Comparison of ENCODE assay signal across 23 mouse cellular contexts in the genomic region with DNA sequence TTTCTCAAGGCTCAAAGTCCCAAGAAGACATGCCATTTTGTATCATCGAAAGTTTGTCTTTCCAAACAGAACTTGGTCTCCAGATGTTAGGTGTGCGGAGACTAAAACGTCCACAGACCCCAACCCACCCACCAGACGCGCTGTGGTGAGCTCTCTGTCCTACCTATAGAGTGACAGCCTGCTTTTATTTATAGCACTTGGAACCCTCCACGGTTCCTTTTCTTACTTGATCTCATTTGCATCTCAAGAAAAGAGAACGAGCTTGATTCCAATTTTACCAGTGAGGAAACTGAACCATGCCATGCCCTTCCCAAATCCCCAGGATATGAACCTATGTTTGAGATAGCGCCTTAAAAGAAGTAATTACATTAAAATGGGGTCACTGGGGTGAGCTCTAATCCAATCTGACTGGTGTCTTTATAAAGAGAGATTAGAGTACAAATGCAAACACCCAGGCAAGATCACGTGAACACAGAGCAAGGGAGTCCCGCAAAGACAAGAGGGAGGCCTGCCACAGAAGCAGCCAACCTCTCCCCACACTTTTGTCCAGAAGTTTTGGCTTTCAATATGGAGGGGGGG. TPM values are rescaled to one million over a fixed set of nuclear protein-coding genes. Genes with fewer than 3 reads are reported as not detected.
A peak's percentile ranks its signal among the peaks of the same experiment; 100 is the strongest.
DNase-seq lines count a peak whose midpoint lies in the region; ATAC-seq and TF ChIP-seq lines count a peak whose summit lies in the region.
"Had no signal": no experiment of that assay in that cellular context is flagged by ENCODE, and none has a peak within 500 bp of the region (broad histone marks: within the 10 kb centered on the region; RNA-seq: fewer than 3 reads in every experiment).

No protein-coding gene starts in this region.

- H3K27me3 ChIP-seq in heart, embryonic 12.5 days (replicated peaks) = no peaks in the 10 kb centered on the region; the same call in 1 of the 2 replicates
- peaks cover 82% of the 10 kb centered on the region for H3K27me3 ChIP-seq in midbrain, embryonic 12.5 days
- 0 out of 2 replicates have a peak, but pooled peaks cover 4% of the 10 kb centered on the region for H3K27me3 ChIP-seq in midbrain, postnatal 0 days (ENCODE audit: insufficient read depth, low read length)

- H3K4me1 ChIP-seq in heart, embryonic 12.5 days (replicated peaks) = peaks cover 45% of the 10 kb centered on the region
- peaks cover 30% of the 10 kb centered on the region for H3K4me1 ChIP-seq in midbrain, embryonic 12.5 days
- no peaks in the 10 kb centered on the region for H3K4me1 ChIP-seq in midbrain, postnatal 0 days (ENCODE audit: insufficient read depth, low read length)

- no peak overlapping the region for H3K4me3 ChIP-seq in heart, embryonic 12.5 days
- H3K4me3 ChIP-seq in midbrain, embryonic 12.5 days = no peak overlapping the region
- H3K4me3 ChIP-seq in midbrain, postnatal 0 days (ENCODE audit: low read depth, low read length) = no peak overlapping the region
- H3K4me3 ChIP-seq: hindbrain, embryonic 15.5 days; intestine, embryonic 15.5 days; limb, embryonic 10.5 days had no signal

- TF ChIP-seq CTCF in midbrain, postnatal 0 days (IDR thresholded peaks at IDR 0.05) = no peak

- H3K27ac ChIP-seq in heart, embryonic 12.5 days (ENCODE audit: poor library complexity, severe bottlenecking) = peak overlapping the region; percentile 86; the same call in 1 of the 2 replicates
- H3K27ac ChIP-seq in midbrain, embryonic 12.5 days (replicated peaks) = no peak overlapping the region
- no peak overlapping the region for H3K27ac ChIP-seq in midbrain, postnatal 0 days (ENCODE audit: low read depth, low read length)
- H3K27ac ChIP-seq: hindbrain, embryonic 15.5 days; intestine, embryonic 15.5 days; limb, embryonic 10.5 days; stomach, postnatal 0 days had no signal

- 72% methylated on average over 10 of the region's 10 CpGs for WGBS in heart, embryonic 12.5 days
- WGBS in midbrain, embryonic 12.5 days = 15% methylated on average over 10 of the region's 10 CpGs
- 27% methylated on average over 10 of the region's 10 CpGs for WGBS in midbrain, postnatal 0 days

- no peaks in the 10 kb centered on the region for H3K9me3 ChIP-seq in heart, embryonic 12.5 days (replicated peaks)
- no peaks in the 10 kb centered on the region for H3K9me3 ChIP-seq in midbrain, embryonic 12.5 days
- no peaks in the 10 kb centered on the region for H3K9me3 ChIP-seq in midbrain, postnatal 0 days (ENCODE audit: low read length)
- H3K9me3 ChIP-seq: hindbrain, embryonic 15.5 days; intestine, embryonic 15.5 days; limb, embryonic 10.5 days had no signal

- peak; percentile 19 for DNase-seq in embryo, embryonic 10.5 days (ENCODE audit: low spot score)
- no peak for DNase-seq in embryo, embryonic 9.5 days (ENCODE audit: extremely low spot score)
- DNase-seq in heart, postnatal 36 days = no peak
- DNase-seq in midbrain, postnatal 0 days (ENCODE audit: low spot score) = no peak
- DNase-seq in kidney, adult 18-20 months = no peak
- no peak for DNase-seq in layer of hippocampus, adult 18-20 months (ENCODE audit: low spot score in 2 of 2)
- DNase-seq: adrenal gland, postnatal 14 days; cerebellum, adult 11 months; cerebellum, postnatal 10 days; gastrocnemius, postnatal 10 days; lung, adult 2 months; right cerebral cortex, postnatal 4 days had no signal

- no peak overlapping the region for H3K9ac ChIP-seq in heart, embryonic 12.5 days
- H3K9ac ChIP-seq in midbrain, embryonic 12.5 days (replicated peaks) = no peak overlapping the region
- H3K9ac ChIP-seq in midbrain, postnatal 0 days (replicated peaks; ENCODE audit: low read length, poor library complexity, severe bottlenecking) = no peak overlapping the region
- H3K9ac ChIP-seq: hindbrain, embryonic 15.5 days; intestine, embryonic 15.5 days had no signal

- ATAC-seq in heart, embryonic 12.5 days (ENCODE audit: insufficient number of reproducible peaks, low FRiP score) = no peak
- no peak for ATAC-seq in midbrain, embryonic 12.5 days (ENCODE audit: low FRiP score, low read depth)
- ATAC-seq in midbrain, postnatal 0 days (ENCODE audit: low FRiP score) = no peak
- ATAC-seq: CD4-positive, CD25-positive, alpha-beta regulatory T cell, adult 4 months; intestine, embryonic 15.5 days; Patski had no signal

- H3K36me3 ChIP-seq in heart, embryonic 12.5 days = no peaks in the 10 kb centered on the region
- H3K36me3 ChIP-seq in midbrain, embryonic 12.5 days = no peaks in the 10 kb centered on the region
- no peaks in the 10 kb centered on the region for H3K36me3 ChIP-seq in midbrain, postnatal 0 days (ENCODE audit: insufficient read depth, low read length)
- H3K36me3 ChIP-seq: hindbrain, embryonic 15.5 days; intestine, embryonic 15.5 days; limb, embryonic 10.5 days had no signal

- H3K4me2 ChIP-seq in heart, embryonic 12.5 days = no peak overlapping the region
- 0 out of 2 replicates have a peak overlapping the region, but pooled peaks have one; percentile 11 for H3K4me2 ChIP-seq in midbrain, embryonic 12.5 days (replicated peaks)
- H3K4me2 ChIP-seq in midbrain, postnatal 0 days (ENCODE audit: low read depth, low read length, poor library complexity, severe bottlenecking) = no peak overlapping the region
- H3K4me2 ChIP-seq: hindbrain, embryonic 15.5 days; intestine, embryonic 15.5 days had no signal

- intact Hi-C loops in heart, postnatal 36 days (cut with DNase I) = loop anchor here (10.0 kb wide), 1 partner anchor 99 kb away; no protein-coding TSS in a partner anchor

RNA-seq across cellular contexts. Expression of gene Ccdc186, which starts 48.5 kb away (rescaled TPM):
- 19.5 and 20.3 TPM in 2 replicates for polyA plus RNA-seq in heart, embryonic 12.5 days (2016; fragmentation: Nextera tagmentation; extraction: Ambion mirVana)
- total RNA-seq in heart, postnatal 36 days (2021) = 10 to 100 TPM; 26.8 to 28.8 TPM
- polyA plus RNA-seq in midbrain, embryonic 12.5 days (2016; fragmentation: Nextera tagmentation; extraction: Ambion mirVana) = 27.0 and 28.8 TPM in 2 replicates
- total RNA-seq in midbrain, postnatal 0 days (2014; rRNA removed) = 13.5 and 30.1 TPM in 2 replicates
- 16.8 and 20.8 TPM in 2 replicates for polyA plus RNA-seq in midbrain, postnatal 0 days (2015; fragmentation: Nextera tagmentation; extraction: Ambion mirVana)
- 10 to 100 TPM; 51.0 to 51.4 TPM for total RNA-seq in layer of hippocampus, adult 18-20 months (2021)

RNA-seq across cellular contexts. Expression of gene Adrb1, which starts 51.5 kb away (rescaled TPM):
- polyA plus RNA-seq in heart, embryonic 12.5 days (2016; fragmentation: Nextera tagmentation; extraction: Ambion mirVana) = 3.9 and 4.2 TPM in 2 replicates
- 10 to 100 TPM; 22.5 to 27.4 TPM for total RNA-seq in heart, postnatal 36 days (2021)
- polyA plus RNA-seq in midbrain, embryonic 12.5 days (2016; fragmentation: Nextera tagmentation; extraction: Ambion mirVana) = 0.34 and 0.46 TPM in 2 replicates
- total RNA-seq in midbrain, postnatal 0 days (2014; rRNA removed) = 5.1 and 7.6 TPM in 2 replicates
- polyA plus RNA-seq in midbrain, postnatal 0 days (2015; fragmentation: Nextera tagmentation; extraction: Ambion mirVana) = 2.0 and 2.9 TPM in 2 replicates
- 10 to 100 TPM; 20.5 to 23.9 TPM for total RNA-seq in layer of hippocampus, adult 18-20 months (2021)
- polyA plus RNA-seq: CD4-positive, CD25-positive, alpha-beta regulatory T cell, adult 4 months; Patski had no signal

RNA-seq across cellular contexts. Expression of gene Tdrd1, which starts 52.5 kb away (rescaled TPM):
- 0.89 and 0.97 TPM in 2 replicates for polyA plus RNA-seq in heart, embryonic 12.5 days (2016; fragmentation: Nextera tagmentation; extraction: Ambion mirVana)
- not detected for total RNA-seq in heart, postnatal 36 days (2021)
- 0.34 and 0.48 TPM in 2 replicates for polyA plus RNA-seq in midbrain, embryonic 12.5 days (2016; fragmentation: Nextera tagmentation; extraction: Ambion mirVana)
- 0.85 and 0.99 TPM in 2 replicates for total RNA-seq in midbrain, postnatal 0 days (2014; rRNA removed)
- 0.52 and 0.88 TPM in 2 replicates for polyA plus RNA-seq in midbrain, postnatal 0 days (2015; fragmentation: Nextera tagmentation; extraction: Ambion mirVana)
- total RNA-seq in layer of hippocampus, adult 18-20 months (2021) = under 1 TPM; 0.37 to 0.71 TPM
- total RNA-seq: adrenal gland, postnatal 14 days; gastrocnemius, postnatal 10 days; heart, adult 18-20 months; liver, adult 2 months; neutrophil, adult 5-6 weeks had no signal
- polyA plus RNA-seq: CD4-positive, CD25-positive, alpha-beta regulatory T cell, adult 4 months; liver, adult 2 months had no signal
